Mouse (Mus musculus) cerebellum, adult 2 months (tissue): ENCODE measurements around the gene Lig1. TPM values are rescaled to one million over a fixed set of nuclear protein-coding genes. Genes with fewer than 3 reads are reported as not detected.

ENCODE experiments used
- DNase-seq, 2 experiments: peaks; one replicate each; pipeline ENCODE4 v3.0.0; 2021
- H3K27ac ChIP-seq: fragments of 200-500 bp; 2 replicates; pipeline ENCODE4 v1.5.1; 2012; ENCODE audit warnings: low read length, control low read depth, inconsistent platforms; ENCODE audit not compliant: insufficient read depth
- H3K27me3 ChIP-seq: fragments of 200-500 bp; 2 replicates; pipeline ENCODE4 v1.6.1; 2012; ENCODE audit warnings: inconsistent platforms, mild to moderate bottlenecking, low read length, moderate library complexity; ENCODE audit not compliant: control insufficient read depth, insufficient read depth
- H3K4me1 ChIP-seq: fragments of 200-500 bp; 2 replicates; pipeline ENCODE4 v1.6.1; 2011; ENCODE audit warnings: low read length; ENCODE audit not compliant: control insufficient read depth, insufficient read depth
- H3K4me3 ChIP-seq: fragments of 200-500 bp; replicated peaks from 2 replicates; pipeline ENCODE3; 2011; ENCODE audit warnings: mild to moderate bottlenecking, low read depth, low read length, control low read depth; ENCODE audit not compliant: insufficient read depth
- CTCF ChIP-seq: fragments of 200-500 bp; IDR thresholded peaks from 2 replicates; pipeline ENCODE4 v1.5.1; 2011; ENCODE audit warnings: low read depth, mild to moderate bottlenecking, control low read depth, low read length, moderate library complexity, borderline replicate concordance; ENCODE audit not compliant: insufficient read depth
- POLR2A ChIP-seq: fragments of 200-500 bp; IDR thresholded peaks from 2 replicates; pipeline ENCODE4 v1.6.1; 2011; ENCODE audit warnings: low read length, control low read depth, borderline replicate concordance; ENCODE audit not compliant: insufficient read depth
- WGBS: fragments of 180-500 bp; shearing (Covaris S2); methylation state at CpG from one replicate; pipeline ENCODE4 v1.1.7; 2018; 5-methylcytosine and 5-hydroxymethylcytosine counted together
- polyA plus RNA-seq: library from polyadenylated mRNA; depleted of rRNA; stranded (reverse); fragments of >200 nt; gene quantifications from 2 replicates; pipeline ENCODE4 v1.2.3, GENCODE M21; 2012; rRNA removed

Lig1 gene
- polyA plus RNA-seq, 1 experiment = 12.6 TPM

DNA sequence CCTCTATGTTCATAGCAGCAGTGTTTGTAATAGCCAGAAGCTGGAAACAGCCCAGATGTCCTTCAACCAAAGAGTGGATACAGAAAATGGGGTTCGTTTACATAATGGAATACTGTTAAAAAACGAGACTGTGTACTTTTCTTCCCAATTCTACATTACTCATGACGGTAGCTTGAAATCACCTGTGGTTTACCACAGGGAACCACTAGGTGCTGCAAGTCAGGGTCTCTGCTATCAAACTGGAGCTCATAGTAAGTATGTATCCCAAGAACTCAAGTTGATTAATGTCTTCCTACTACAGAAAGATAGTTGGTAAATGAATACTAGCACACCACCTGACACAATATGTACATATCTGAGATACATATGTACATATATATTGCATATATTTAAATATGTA lies 44.3 kb downstream of the Lig1 start:
- DNase-seq = no peak
- Histone ChIP-seq H3K4me1 (no peaks in the 10 kb centered on the region), H3K27me3 (no peaks in the 10 kb centered on the region), H3K4me3 (no peak overlapping the region), H3K27ac (no peak overlapping the region)
- 88% methylated on average over 3 of the region's 3 CpGs for WGBS
- TF ChIP-seq CTCF (no peak), POLR2A (no peak)

- 88% methylated on average over 2 of the region's 2 CpGs for WGBS
- no peak for DNase-seq
- no peak for TF ChIP-seq CTCF
- no peak for TF ChIP-seq POLR2A
- no peak within 1 kb of the TSS for H3K4me3 ChIP-seq
- no peaks in the 10 kb centered on the region for H3K27me3 ChIP-seq
- no peak within 1 kb of the TSS for H3K27ac ChIP-seq
- H3K4me1 ChIP-seq = no peaks in the 10 kb centered on the region
Measured at GRCm38 (mm10) chr7:13324316-13324715, 47.2 kb downstream of the Lig1 start, which contains the start of gene Pla2g4c. Gene Pla2g4c, plus strand, starts transcription at chr7:13324655.

DNA sequence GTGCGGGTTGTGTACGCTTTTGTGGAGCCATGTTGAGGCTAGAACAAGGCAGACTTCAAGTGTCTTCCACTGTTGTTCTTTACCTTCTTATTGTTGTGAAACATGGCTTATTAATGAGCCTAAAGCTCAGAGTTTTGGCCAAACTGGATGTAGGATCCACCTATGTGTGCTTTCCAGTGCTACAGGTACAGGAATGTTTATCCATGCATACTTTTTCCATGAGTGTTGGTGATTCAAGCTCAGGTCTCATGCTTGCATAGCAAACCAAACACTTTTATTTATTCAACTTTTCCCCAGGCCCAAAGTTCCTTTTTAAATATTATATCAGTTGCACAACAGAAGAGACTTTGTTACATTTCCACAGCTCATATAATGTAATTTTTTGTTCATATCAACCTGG lies 53.5 kb downstream of the Lig1 start:
- H3K4me3 ChIP-seq = no peak overlapping the region
- no peak for TF ChIP-seq POLR2A
- DNase-seq = no peak
- no peak overlapping the region for H3K27ac ChIP-seq
- H3K4me1 ChIP-seq = no peaks in the 10 kb centered on the region
- no peaks in the 10 kb centered on the region for H3K27me3 ChIP-seq
- 95% methylated on average over 2 of the region's 2 CpGs for WGBS

- no peak for DNase-seq
- no peak overlapping the region for H3K4me3 ChIP-seq
Measured at GRCm38 (mm10) chr7:13355943-13356342, 78.9 kb downstream of the Lig1 start.

More at GRCm38 (mm10) chr7:13355943-13356342, 78.9 kb downstream of the Lig1 start:
- no peaks in the 10 kb centered on the region for H3K4me1 ChIP-seq
- H3K27ac ChIP-seq = no peak overlapping the region
- H3K27me3 ChIP-seq = no peaks in the 10 kb centered on the region
- TF ChIP-seq CTCF (no peak), POLR2A (no peak)

Other genes with a start within 250 kb of the Lig1 start
- 258 and 264 TPM in 2 replicates for gene Chmp2a, start 242.5 kb upstream of the Lig1 start, polyA plus RNA-seq
- 376 and 405 TPM in 2 replicates for gene Ube2m, start 239.0 kb upstream of the Lig1 start, polyA plus RNA-seq
- 4.6 TPM in 2 replicates for gene Mzf1, start 222.5 kb upstream of the Lig1 start, polyA plus RNA-seq
- not detected in 2 replicates for gene Vmn1r85, start 182.1 kb upstream of the Lig1 start, polyA plus RNA-seq
- gene Vmn1r86, start 157.4 kb upstream of the Lig1 start, polyA plus RNA-seq = not detected in 2 replicates
- gene Vmn1r87, start 137.1 kb upstream of the Lig1 start, polyA plus RNA-seq = not detected in 2 replicates
- gene Vmn1r88, start 117.7 kb upstream of the Lig1 start, polyA plus RNA-seq = not detected in 2 replicates
- gene Vmn1r89, start 64.3 kb upstream of the Lig1 start, polyA plus RNA-seq = not detected in 2 replicates
- gene Zswim9, start 1.4 kb downstream of the Lig1 start, polyA plus RNA-seq = 11.0 and 11.3 TPM in 2 replicates
- 0.46 and 0.82 TPM in 2 replicates for gene Pla2g4c, start 47.4 kb downstream of the Lig1 start, polyA plus RNA-seq
- 0.11 and 0.32 TPM in 2 replicates for gene Cabp5, start 120.8 kb downstream of the Lig1 start, polyA plus RNA-seq
- gene Bsph1, start 173.6 kb downstream of the Lig1 start, polyA plus RNA-seq = not detected in 2 replicates